Mouse (Mus musculus) macrophage (primary cell): Measurements from ENCODE around the gene Fam76a. TPM values are rescaled to one million over a fixed set of nuclear protein-coding genes. Genes with fewer than 3 reads are reported as not detected.
"Not testable (repeated sequence)": the region's sequence is repeated elsewhere in the genome, so short reads cannot be mapped to it uniquely, and the experiment has no call there.

Experiments
- H3K27ac ChIP-seq: fragments of 350-480 bp; formaldehyde crosslinking; 2 replicates; pipeline ENCODE4 v1.9.0; 2021
- H3K36me3 ChIP-seq: fragments of 350-480 bp; formaldehyde crosslinking; 2 replicates; pipeline ENCODE4 v1.9.0; 2021; ENCODE audit errors: inconsistent target
- H3K4me3 ChIP-seq: fragments of 350-480 bp; formaldehyde crosslinking; 2 replicates; pipeline ENCODE4 v1.9.0; 2021; ENCODE audit errors: inconsistent target
- H3K79me2 ChIP-seq: fragments of 350-480 bp; formaldehyde crosslinking; 2 replicates; pipeline ENCODE4 v1.9.0; 2021; ENCODE audit errors: inconsistent target
- WGBS: methylation state at CpG from one replicate; pipeline ENCODE4 v1.1.7; 2026; ENCODE audit warnings: inconsistent platforms; ENCODE audit not compliant: missing documents; 5-methylcytosine and 5-hydroxymethylcytosine counted together
- polyA plus RNA-seq: library from polyadenylated mRNA; stranded (reverse); fragments of 250-400 nt; gene quantifications from 3 replicates; pipeline ENCODE4 v1.2.4, GENCODE M21; 2018; ENCODE audit warnings: inconsistent platforms

Fam76a gene
- polyA plus RNA-seq, 1 experiment from 2014 or later, result 49.7 TPM

- Histone ChIP-seq H3K79me2 (no peaks in the 10 kb centered on the region), H3K4me3 (no peak overlapping the region), H3K27ac (no peak overlapping the region), H3K36me3 (no peaks in the 10 kb centered on the region)
- 96% methylated on average over 4 of the region's 4 CpGs for WGBS
These were observed 10.5 kb upstream of the Fam76a start for GRCm38 (mm10) chr4:132932752-132933404.

- H3K79me2 ChIP-seq, result no peaks in the 10 kb centered on the region
- H3K27ac ChIP-seq, result no peak overlapping the region
- 11% methylated on average over 8 of the region's 8 CpGs for WGBS
- H3K4me3 ChIP-seq, result no peak overlapping the region
- H3K36me3 ChIP-seq, result no peaks in the 10 kb centered on the region
These were observed 8.4 kb upstream of the Fam76a start for GRCm38 (mm10) chr4:132930784-132931183.

GRCm38 (mm10) chr4:132926520-132926919, 4.2 kb upstream of the Fam76a start:
- H3K79me2 ChIP-seq, H3K4me3 ChIP-seq, H3K36me3 ChIP-seq, H3K27ac ChIP-seq: not testable (repeated sequence)
- WGBS, result 54% methylated on average over 2 of the region's 2 CpGs

GRCm38 (mm10) chr4:132922061-132922530, 262 bp downstream of the Fam76a start:
- 0% methylated on average over 37 of the region's 50 CpGs for WGBS
- H3K36me3 ChIP-seq, result peaks cover 7% of the 10 kb centered on the region; the same call in 1 of the 2 replicates
- H3K79me2 ChIP-seq, result peaks cover 33% of the 10 kb centered on the region
- peak overlapping the region; percentile 76 for H3K4me3 ChIP-seq
- H3K27ac ChIP-seq, result peak overlapping the region; percentile 40

- Histone ChIP-seq H3K27ac (peak overlapping the region; percentile 40), H3K79me2 (peaks cover 33% of the 10 kb centered on the region), H3K4me3 (peak overlapping the region; percentile 76), H3K36me3 (peaks cover 14% of the 10 kb centered on the region; the same call in 1 of the 2 replicates)
- WGBS, result 40% methylated on average over 12 of the region's 12 CpGs
These were observed 870 bp downstream of the Fam76a start for GRCm38 (mm10) chr4:132921488-132921887.

GRCm38 (mm10) chr4:132920171-132920570, 2.2 kb downstream of the Fam76a start:
- 98% methylated on average over 4 of the region's 4 CpGs for whole genome bisulfite sequencing

GRCm38 (mm10) chr4:132918493-132918892, 3.9 kb downstream of the Fam76a start:
- H3K4me3 ChIP-seq, H3K27ac ChIP-seq: not testable (repeated sequence)
- Histone ChIP-seq H3K36me3 (peaks cover 42% of the 10 kb centered on the region), H3K79me2 (peaks cover 33% of the 10 kb centered on the region)
- WGBS, result 95% methylated on average over 6 of the region's 6 CpGs

More at GRCm38 (mm10) chr4:132920171-132920570, 2.2 kb downstream of the Fam76a start:
- Histone ChIP-seq H3K4me3 (no peak overlapping the region), H3K79me2 (peaks cover 33% of the 10 kb centered on the region), H3K36me3 (peaks cover 27% of the 10 kb centered on the region), H3K27ac (no peak overlapping the region)

GRCm38 (mm10) chr4:132912156-132912555, 10.2 kb downstream of the Fam76a start:
- H3K36me3 ChIP-seq, result peaks cover 95% of the 10 kb centered on the region
- 61% methylated on average over 6 of the region's 6 CpGs for WGBS

GRCm38 (mm10) chr4:132905843-132906360, 16.5 kb downstream of the Fam76a start:
- peaks cover 86% of the 10 kb centered on the region for H3K36me3 ChIP-seq
- 93% methylated on average over 5 of the region's 5 CpGs for WGBS
- no peaks in the 10 kb centered on the region for H3K79me2 ChIP-seq
- no peak overlapping the region for H3K27ac ChIP-seq
- no peak overlapping the region for H3K4me3 ChIP-seq

More at GRCm38 (mm10) chr4:132912156-132912555, 10.2 kb downstream of the Fam76a start:
- no peaks in the 10 kb centered on the region; the same call in 1 of the 2 replicates for H3K79me2 ChIP-seq
- H3K4me3 ChIP-seq, result no peak overlapping the region
- no peak overlapping the region for H3K27ac ChIP-seq

- H3K79me2 ChIP-seq, result no peaks in the 10 kb centered on the region
- no peak overlapping the region for H3K27ac ChIP-seq
- 88% methylated on average over 9 of the region's 9 CpGs for WGBS
- H3K4me3 ChIP-seq, result no peak overlapping the region
- H3K36me3 ChIP-seq, result peaks cover 81% of the 10 kb centered on the region
These were observed 17.5 kb downstream of the Fam76a start for GRCm38 (mm10) chr4:132904765-132905309.

- Histone ChIP-seq H3K27ac (no peak overlapping the region), H3K36me3 (peaks cover 73% of the 10 kb centered on the region), H3K79me2 (no peaks in the 10 kb centered on the region), H3K4me3 (no peak overlapping the region)
- WGBS, result 33% methylated on average over 2 of the region's 2 CpGs
These were observed 18.3 kb downstream of the Fam76a start for GRCm38 (mm10) chr4:132904071-132904470.

- Histone ChIP-seq H3K79me2 (no peaks in the 10 kb centered on the region), H3K36me3 (peaks cover 25% of the 10 kb centered on the region), H3K27ac (no peak overlapping the region), H3K4me3 (no peak overlapping the region)
- WGBS, result 71% methylated on average over 9 of the region's 9 CpGs
These were observed 24.2 kb downstream of the Fam76a start for GRCm38 (mm10) chr4:132898197-132898596.

- H3K27ac ChIP-seq, result no peak overlapping the region
- WGBS, result 94% methylated on average over 7 of the region's 7 CpGs
- H3K36me3 ChIP-seq, result no peaks in the 10 kb centered on the region
- H3K79me2 ChIP-seq, result no peaks in the 10 kb centered on the region
- H3K4me3 ChIP-seq, result no peak overlapping the region
These were observed 28.0 kb downstream of the Fam76a start for GRCm38 (mm10) chr4:132894402-132894801.

- H3K27ac ChIP-seq, result no peak overlapping the region
- 20% methylated on average over 9 of the region's 9 CpGs for WGBS
- peaks cover 43% of the 10 kb centered on the region for H3K79me2 ChIP-seq
- H3K4me3 ChIP-seq, result peak overlapping the region; percentile 77
- H3K36me3 ChIP-seq, result peaks cover 16% of the 10 kb centered on the region; the same call in 1 of the 2 replicates
These were observed 37.4 kb downstream of the Fam76a start for GRCm38 (mm10) chr4:132884844-132885374.
